Mouse (Mus musculus) gastrocnemius, postnatal 4 days (tissue): ENCODE data around the gene Gm49486. TPM values are rescaled to one million over a fixed set of nuclear protein-coding genes. Genes with fewer than 3 reads are reported as not detected.

Experiments
- DNase-seq, 2 experiments: peaks; one replicate each; pipeline ENCODE4 v3.0.0; 2021 to 2022; ENCODE audit warnings: low spot score in 2 of 2, mixed read lengths in 2 of 2
- total RNA-seq, 2 experiments: library from RNA; stranded (reverse); gene quantifications; 2 replicates each; pipeline ENCODE4 v1.2.3; 2021

Gm49486 gene
- total RNA-seq, 2 experiments from 2014 or later, result 1.2 TPM

DNA sequence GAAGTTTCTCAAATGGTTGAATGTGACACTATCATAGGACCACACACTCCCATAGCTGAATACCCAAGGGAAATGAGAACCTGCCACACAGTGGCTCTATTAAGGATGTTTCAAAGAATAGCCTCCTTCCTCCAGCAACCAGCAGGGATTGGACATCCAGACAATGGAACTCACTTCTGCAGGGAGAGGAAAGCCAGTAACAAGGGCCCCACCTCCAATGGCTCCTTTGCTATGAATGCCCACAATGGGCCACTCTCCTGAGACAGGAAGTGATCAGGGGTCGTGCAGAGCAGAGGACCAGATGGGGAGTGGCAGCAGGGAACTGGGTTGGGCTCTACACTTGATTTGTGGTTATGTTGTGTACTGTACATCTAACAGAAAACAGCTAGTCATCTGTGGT is 39.3 kb downstream of the Gm49486 start:
- DNase-seq, result no peak

DNA sequence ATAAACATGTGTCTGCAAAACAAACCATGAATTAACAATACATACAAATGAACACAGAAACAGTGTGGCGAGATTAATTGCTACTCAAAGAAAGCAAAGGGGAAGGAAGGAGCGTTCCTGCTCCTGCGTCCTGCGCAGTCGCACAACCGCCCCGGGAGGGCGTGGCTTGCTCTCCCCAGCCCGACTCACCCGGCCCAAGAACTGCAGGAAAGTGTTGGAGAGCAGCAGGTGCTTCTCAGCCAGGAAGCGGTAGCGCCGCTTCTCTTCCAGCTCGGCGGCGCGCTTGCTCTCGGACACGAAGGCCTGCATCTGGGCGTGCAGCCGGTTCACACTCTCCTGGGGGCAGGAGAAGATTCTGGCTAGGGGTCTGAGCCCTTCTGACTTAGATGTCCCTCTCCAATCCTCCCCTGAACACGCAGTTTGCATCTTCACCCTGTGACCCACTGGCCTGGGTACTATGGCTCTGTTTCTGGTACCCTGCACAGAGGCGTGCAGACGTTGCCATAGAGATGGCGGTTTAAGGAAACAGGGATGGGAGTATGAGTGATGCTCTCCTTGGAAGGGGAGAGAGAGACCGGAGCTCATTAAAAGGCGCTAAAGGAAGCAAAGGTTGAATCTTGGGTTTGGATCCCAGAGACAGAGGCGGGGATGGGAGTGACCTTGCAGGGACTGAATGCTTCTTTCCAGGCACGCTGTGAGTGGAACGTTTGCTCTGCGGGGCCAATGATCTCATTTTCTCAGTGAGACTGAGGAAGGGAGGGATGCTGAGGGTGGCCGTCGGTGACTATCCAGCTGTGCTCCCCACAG is 41.3 kb downstream of the Gm49486 start:
- DNase-seq, result peak; percentile 51 to 73

DNA sequence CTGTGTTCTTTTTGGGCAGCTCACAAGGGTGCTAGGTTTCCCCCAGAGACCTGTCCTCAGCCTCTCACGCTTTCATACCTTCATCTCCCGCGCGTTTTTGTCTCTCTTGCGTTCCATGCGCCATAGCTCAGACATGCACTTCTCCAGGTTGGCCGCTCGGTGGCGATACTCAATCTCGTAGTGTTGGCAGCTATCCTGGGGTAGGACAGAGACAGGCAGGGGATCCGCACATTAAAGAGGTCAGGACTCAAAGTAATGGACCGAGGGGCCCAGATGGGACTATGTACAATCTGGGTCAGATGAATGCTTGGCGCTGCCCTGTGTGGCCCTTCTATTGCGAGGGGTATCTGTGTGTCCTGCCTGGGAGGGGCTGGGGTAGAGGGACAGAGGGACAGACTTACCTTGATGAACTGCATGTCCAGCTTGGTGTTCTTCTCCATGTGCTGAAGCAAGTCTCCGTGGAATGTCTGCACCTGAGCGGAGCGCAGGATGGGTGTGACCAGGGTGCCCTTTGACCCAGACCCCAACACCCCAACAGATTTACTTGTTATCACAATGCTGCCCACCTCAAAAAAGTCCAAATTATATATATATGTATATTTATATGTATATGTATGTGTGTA is 42.0 kb downstream of the Gm49486 start:
- no peak for DNase-seq

DNA sequence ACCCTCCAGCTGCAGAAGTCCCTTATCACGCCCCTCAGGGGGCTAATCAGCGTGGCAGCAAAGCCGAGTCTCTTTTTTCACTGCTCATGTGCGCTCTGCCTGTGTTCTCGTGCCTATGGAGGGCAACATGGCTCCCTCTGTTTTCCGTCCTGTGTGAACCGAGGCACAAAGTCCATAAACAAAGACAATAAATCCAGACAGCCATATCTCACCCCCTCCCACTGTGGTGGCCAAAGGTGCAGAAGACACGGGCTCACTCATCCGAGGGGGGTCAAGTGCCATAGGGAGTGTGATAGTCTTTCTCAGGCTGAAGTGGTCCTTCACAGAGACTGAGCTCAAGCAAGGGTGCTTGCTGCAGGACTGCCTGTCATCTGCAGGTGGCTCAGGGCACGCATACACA is 43.8 kb downstream of the Gm49486 start:
- no peak for DNase-seq

DNA sequence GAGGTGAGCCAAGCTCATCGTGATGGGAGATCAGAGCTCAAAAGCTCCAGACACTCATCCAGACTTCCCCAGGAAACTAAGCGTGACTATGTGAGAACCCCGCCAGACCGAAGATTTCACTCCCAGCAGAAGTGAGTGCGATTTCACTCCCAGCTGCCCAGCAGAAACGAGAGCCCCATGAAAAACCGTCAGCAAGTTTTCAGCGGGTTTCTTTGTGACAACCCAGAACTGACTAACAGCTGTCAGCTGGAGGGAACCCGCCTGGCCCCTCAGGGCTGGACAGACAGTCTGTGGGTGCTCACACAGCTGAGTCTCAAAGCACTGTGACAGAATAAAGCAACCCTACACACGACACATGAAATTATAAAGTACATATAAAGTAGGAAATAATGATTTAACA is 48.5 kb downstream of the Gm49486 start:
- no peak for DNase-seq

DNA sequence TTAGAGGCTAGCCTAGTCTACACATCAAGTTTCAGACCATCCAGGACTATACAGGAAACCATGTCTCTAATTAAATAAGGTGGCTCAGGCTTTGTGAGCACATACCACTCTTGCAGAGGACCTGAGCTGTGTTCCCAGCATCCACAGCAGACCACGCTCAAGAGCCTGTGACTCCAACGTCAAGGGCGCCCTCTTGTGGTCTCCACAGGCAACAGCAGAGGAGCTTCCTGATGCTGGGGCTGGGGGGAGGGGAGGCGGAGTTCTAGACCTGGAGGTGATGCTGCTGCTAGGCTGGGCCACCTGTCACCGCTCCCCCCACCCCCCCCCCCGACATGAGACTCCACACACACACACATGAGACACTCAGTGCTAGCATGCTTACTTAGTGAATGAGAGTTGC is 51.0 kb downstream of the Gm49486 start:
- no peak for DNase-seq

DNA sequence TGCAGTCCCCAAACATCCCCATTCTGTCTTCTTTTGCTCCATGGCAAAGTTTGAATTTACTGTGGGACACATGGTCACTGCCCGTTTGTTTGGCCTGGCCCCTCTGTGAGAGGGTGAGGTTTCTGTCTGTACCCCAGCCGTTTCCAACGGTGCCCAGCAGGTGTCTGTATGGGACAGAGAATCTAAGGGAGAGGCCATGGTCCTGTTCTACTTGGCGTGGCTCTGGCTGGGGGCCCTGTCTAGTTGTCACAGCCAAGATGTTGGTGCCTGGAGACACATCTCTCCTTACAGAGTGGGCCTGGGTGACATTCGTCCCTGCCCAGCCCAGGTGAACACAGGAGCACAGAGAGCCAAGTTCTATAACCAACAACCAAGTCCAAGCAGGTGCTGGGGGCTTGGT is 51.7 kb downstream of the Gm49486 start:
- no peak for DNase-seq

DNA sequence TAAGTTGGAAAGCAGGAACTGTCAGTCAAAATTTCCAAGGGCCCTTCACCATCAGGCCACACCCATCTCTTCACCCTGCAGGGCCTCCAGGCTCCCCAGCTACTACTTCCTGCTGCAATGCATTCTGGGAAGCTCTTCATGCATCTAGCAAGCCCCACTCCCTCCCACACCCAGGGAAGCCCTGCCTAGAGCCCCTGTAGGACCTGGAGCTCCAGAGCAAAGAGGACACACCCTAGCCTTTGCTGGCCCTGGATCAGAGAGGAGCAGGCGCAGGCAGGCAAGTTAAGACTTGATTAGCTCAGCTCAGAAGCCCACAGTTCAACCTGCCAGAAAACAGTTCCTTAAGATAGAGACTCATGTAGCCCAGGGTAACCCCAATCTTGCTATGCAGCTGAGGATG is 52.2 kb downstream of the Gm49486 start:
- no peak for DNase-seq

DNA sequence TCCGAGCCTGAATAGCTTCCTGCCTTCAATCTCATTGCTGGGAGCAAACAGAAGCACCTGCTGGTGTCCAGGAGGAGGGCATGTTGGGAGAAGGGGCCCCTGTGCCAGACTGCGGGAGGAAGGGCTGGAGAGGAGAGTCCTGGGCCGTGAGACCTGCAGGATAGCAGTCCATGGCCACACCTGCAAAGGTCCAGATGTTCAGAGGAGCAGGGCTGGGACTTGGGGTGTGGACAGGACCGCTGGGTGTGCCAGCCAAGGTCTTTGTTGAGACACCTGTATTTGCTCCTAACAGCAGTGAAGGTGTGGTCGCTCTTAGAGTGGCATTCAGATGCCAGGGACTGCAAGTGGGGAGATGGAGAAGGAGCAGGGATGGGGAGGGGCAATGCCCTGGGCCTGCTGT is 53.2 kb downstream of the Gm49486 start:
- no peak for DNase-seq

DNA sequence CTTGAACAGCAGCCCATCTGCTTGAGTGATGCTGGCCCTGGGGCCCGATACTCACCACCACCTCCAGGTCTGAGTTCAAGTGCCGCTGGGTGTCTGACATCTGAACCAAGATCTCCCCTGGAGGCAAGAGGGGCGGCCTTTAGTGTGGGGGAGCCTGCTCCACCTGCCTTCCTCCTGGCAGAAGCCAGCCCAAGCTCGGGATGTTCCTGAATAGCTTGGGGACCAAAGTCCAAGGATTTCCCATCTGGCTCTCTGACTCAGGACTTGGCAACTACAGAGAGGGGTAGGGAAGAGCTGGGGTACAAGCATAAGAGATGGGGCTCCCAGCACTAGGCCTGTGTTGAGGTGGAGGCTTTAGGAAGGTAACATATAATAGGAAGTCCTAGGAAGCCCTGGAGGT is 54.2 kb downstream of the Gm49486 start:
- no peak for DNase-seq

DNA sequence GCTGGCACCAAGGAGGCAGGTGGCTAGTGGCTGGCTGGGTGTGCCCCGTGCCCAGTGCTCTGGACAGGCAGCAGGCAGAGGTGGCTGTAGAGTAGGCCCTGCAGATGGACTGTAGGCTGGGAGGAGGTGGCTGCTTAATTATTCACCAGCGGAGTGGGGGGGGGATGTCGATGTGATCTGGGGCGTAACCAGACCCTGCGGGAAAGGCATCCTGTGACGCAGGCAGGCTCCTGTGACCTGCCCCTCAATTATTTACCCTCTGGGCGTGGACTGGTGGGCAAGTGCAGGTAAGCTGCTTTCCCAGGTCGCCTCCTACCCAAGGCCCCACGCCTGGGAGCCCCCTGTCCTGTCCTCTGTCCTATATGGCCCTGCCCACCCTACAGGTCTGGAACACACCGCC is 56.2 kb downstream of the Gm49486 start, which contains the start of gene Baiap2l2:
Baiap2l2 (minus strand) TSS at position 139 of the 400 bp plus-strand sequence.
- no peak for DNase-seq

DNA sequence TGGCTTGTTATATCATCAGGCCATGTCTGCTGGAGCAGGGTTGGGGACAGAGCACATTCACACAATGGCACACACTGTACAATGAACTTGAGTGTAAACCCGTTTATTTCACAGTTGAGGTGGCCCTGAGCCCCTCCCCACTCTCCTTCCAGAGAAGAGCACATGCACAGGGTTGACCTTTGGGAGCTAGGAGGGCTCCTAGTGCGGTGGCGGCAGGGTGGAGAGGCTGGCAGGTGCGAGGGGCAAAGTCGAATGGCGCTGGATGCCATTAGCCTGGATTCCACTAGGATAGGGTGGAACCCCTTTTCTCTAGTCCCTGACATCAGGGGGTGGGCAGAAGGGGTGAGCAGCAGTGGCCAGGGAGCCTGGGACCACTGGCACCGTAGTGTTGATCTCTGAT is 57.0 kb downstream of the Gm49486 start:
- DNase-seq, result no peak

DNA sequence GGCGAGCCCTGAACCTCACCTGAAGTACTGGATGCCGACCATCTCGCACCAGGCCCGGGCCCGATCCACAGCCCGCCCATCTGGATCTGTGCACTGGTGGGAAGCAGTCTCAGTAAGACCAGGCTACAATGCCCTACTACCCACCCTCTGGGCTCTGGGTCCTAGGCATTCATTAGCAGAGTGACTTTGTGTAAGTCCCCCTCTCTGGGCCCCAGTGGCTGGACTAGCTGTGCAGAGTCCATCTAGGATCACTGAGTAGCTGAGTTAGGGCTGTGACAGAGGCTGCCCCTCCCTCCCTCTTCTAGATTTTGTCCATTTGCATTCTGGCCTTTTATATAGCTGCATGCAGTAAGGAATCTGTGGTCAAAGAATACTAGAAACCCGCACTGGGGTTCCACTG is 57.9 kb downstream of the Gm49486 start:
- no peak for DNase-seq

DNA sequence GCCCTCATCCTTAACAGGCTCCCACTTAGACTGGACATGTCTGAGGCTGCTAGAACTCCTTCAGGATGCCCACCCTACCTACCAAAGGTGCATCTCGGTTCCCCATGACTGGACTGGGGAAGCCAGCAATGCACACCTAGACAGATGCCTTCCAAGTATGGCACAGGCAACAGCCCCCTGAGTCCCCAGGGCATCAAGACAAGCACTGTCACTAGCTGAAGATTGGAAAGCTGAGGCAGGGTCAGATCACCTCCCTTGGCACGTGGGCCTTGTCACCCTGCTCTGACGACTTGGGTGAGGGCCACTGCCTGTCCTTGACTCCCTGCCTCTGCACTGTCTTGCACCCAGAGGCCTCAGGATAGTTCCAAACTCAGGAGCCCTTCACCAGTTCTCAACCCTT is 59.2 kb downstream of the Gm49486 start:
- DNase-seq, result no peak

DNA sequence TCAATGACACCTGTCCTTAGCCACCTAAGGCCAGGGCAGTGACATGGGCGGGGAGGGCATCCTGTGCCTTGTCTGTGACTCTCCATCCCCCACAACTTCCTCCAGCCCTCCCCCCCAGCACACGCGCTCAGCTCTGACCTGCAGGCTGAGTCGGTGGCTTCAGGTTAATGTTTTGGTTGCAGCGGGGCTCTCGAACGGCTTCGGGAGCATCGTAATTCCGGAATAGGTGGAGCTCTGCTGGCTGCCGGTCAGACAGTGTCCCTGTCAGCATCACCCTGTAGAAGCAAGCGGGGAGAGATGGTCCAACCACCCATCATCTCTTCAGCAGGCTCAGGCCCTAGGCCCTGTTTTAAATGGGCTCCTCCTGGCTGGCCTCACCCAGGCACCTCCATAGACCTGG is 60.2 kb downstream of the Gm49486 start:
- no peak for DNase-seq

DNA sequence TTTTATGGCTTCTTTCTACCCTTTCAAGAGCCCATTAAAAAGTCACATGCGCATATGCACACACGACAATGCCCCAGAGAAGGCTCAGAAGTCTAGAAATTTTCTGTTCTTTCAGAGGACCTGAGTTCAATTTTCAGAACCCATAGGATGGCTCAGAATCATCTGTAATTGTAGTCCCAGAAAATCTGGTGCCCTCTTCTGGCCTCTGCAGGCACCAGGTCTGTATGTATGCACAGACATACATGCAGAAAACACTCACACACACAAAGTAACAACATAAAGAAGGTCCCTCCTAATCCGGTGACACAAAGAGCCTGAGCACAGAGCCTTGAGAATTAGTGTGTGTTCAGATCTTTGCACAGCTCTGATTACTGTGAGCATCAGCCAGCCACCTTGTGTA is 61.1 kb downstream of the Gm49486 start:
- no peak for DNase-seq

DNA sequence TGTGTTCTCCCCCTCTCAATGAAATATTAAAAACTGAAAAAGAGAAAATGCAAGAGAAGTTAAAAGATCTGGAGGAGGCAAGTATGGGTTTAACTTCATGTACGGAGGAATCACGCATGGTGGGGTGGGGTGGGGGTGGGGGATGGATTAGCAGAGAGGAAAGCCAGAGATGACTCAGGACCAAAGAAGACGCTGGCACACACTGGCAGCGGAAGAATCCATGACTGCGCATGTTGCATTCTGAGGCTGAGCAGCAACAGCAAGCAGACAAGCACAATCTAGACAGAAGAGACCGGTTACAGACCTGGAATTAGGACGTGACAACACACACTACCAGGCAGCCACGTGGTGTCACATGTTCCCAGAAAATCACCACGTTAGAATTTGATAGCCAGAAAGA is 63.6 kb downstream of the Gm49486 start:
- no peak for DNase-seq

DNA sequence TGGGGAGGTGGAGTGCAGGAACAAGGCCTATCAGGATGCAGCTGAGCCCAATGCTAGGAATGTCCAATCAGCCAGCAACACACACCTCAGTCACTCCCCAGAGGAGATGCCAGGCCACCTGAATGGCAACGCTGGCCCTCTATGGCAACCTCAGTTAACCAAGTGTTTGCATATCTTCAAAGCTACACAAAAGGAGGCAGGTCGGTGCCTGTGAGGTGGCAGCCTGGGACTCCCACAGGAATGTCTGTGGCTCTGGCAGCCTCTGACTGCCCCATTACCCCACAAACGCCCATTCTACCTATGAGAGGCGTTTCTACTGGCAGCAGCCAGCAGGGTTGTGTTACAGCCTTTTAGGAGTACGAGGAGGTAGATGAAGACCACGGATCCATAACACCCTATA is 69.4 kb downstream of the Gm49486 start:
- no peak for DNase-seq

DNA sequence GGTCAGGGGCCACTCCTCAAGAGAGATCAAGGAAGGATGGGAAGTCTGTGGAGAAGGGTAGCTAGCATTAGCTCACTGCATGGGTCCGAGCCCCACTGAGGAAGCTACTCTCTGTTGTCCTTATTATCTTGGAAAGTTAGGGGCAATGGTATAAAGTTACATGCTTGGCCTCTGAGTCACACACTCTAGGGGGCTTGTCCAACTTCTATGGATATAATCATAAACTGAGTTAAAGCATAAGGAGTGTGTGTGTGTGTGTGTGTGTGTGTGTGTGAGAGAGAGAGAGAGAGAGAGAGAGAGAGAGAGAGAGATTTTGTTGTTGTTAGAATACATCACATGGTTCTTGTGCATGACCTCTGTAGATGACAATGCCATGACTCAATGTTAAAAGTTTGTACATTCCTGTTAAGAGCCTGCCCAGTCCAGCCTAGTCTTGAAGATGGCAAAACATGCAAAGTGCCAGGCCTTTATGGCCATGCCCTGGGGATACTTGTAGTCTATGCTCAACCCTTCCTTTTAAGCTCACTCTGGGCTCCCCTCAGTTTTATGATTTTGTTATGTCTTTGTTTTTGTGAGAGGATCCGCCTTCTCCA is 70.5 kb downstream of the Gm49486 start:
- DNase-seq, result no peak

DNA sequence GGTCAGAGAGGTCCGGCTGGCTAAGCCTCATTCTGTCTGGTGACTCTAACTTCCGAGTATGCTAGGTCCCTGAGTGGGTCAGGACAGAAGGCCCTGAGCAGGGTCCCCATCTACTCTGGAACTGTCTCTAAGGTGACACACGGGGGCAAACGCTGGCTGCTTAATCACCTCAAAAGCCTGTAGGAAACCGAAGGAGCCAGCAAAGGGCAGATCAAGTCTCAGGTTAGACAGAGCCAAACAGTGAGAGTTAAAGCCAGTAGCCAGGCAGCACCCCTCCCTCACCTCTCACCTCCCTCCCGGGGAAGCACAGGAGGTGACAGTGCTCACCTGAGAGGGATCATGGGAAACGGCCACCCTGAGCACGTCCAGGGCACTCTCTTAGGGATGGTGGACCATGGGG is 74.5 kb downstream of the Gm49486 start:
- DNase-seq, result no peak

DNA sequence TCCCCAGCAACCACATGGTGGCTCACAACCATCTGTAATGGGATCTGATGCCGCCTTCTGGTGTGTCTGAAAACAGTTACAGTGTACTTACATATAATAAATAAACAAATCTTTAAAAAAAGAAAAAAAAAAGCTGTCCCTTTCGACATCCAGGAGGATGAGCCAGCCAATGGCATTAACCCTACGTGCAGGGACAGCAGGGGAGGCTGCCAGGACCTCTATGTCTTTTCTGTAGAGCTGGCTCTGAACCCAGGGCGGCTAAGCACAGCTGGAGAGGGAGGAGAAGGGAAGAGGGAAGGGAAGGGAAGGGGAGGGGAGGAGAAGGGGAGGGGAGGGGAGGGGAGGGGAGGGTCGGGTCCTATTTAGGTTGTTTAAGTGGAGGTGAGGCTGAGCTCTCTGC is 75.6 kb downstream of the Gm49486 start:
- no peak for DNase-seq

DNA sequence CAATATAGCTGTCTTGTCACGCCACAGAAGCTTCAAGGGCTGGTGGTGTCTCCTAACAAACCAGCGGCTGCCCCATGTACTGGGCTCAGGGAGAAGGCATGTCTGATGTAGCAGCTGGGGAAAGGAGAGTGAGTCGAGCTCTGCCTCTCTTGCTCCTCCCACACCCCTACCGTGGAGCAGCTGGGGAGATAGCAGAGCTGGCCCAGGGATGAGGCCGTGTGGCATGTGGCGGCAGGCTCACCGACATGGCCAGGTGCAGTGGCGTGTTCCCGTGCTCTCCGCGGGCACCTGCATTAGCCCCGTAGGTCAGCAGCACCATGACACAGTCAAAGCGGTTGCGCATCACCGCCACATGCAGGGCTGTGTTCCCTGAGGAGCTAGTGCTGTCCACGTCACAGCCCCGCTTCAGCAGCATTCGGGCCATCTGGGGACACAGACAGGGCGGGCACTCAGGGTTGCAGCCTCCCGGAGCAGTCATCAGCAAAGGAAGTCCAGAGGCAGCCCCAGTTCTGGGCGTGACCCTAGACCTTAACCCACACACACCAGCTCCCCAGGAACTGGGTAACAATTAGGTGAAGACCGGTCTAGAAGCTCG is 76.9 kb downstream of the Gm49486 start:
- no peak for DNase-seq
